Mouse (Mus musculus) embryo, embryonic 9.5 days (tissue): ENCODE data around the gene Gm5148.

Source experiments
- DNase-seq: peaks from one replicate; pipeline ENCODE4 v3.0.0-alpha.2; 2017; ENCODE audit errors: extremely low spot score

Gene Gm5148

GRCm38 (mm10) chr3:37724171-37724804 lies at the start of gene Gm5148:
Gene Gm5148, minus strand, starts transcription at chr3:37724490.
- peak; percentile 52 for DNase-seq

DNA sequence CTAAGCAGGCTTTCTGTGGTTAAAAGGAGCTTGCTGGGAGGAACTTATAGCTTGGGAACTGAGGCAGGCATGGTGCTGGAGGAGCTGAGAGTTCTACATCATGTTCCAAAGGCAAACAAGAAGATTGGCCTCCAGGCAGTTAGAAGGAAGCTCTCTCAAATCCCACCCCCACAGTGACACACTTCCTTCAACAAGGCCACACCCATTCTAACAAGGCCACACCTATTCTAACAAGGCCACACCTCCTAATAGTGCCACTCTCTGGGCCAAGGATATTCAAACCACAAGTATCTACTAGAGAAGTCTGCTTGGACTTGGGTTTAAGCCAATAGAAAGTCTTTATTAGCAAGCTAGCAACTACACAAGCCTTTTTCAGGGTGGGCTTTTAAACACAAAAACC lies 46.7 kb upstream of the Gm5148 start:
- DNase-seq, result no peak

DNA sequence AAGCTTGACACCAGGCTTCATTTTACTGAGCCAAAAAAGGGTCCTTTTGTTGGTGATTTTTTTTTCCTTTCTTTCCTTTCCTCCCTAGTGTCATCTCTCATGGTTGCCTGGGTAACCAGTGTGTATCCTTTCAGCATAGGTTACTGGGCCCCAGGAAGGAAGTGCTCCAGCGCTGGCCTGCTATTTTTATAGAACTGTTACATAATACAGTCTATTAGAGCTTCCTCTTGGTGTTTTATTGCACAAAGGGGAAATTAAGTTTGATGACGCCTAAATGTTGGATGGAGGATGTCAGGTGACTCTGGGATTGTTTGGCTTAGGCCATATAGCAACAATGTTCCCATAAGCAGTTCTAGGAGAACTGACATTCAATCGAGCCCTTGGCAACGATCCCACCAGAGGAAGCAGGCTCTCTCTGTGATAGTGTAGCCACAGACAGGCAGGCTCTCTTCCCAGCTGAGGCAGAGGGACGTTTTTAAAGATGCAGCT lies 45.0 kb upstream of the Gm5148 start:
- DNase-seq, result no peak

GRCm38 (mm10) chr3:37767147-37768015 lies 43.1 kb upstream of the Gm5148 start:
- no peak for DNase-seq

DNA sequence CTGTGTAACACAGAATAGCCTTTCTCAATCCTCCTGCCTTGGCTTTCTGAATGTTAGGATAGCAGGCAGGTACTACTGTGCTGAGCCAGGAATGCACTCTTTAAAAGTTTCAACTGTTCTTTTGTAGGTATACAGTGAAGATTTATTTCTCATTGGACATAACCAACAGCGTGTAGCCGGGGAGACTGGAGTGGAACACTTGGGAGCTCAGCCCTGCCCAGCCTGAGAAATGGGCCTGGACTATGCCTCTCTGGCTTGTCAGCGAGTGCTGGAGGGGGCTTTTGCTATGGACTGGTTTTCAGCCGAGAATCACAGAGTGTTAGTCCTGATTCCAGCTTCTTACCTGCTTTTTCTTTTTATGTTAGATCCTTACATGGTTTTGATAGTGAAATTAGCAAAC lies 42.3 kb upstream of the Gm5148 start:
- no peak for DNase-seq

DNA sequence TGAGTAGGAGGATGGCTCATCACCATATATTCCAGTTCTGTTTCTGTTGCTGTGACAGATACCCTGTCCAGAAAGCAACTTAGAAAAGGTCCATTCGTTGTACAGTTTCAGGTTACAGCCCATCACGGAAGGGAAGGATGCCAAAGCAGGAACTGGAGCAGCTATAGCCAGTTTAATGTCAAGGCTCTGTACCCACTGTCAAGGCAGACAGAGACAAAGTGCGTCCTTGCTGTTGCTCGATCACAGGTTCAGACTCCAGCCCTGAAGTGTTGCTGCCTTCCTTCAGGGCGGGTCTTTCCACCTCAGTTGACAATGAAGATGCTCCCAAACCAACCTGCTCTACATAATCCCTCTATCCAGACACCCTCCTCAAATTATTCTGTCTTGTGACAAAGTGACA lies 41.7 kb upstream of the Gm5148 start:
- DNase-seq, result no peak

GRCm38 (mm10) chr3:37765275-37765674 lies 41.0 kb upstream of the Gm5148 start:
- no peak for DNase-seq

GRCm38 (mm10) chr3:37762303-37762702 lies 38.0 kb upstream of the Gm5148 start:
- no peak for DNase-seq

DNA sequence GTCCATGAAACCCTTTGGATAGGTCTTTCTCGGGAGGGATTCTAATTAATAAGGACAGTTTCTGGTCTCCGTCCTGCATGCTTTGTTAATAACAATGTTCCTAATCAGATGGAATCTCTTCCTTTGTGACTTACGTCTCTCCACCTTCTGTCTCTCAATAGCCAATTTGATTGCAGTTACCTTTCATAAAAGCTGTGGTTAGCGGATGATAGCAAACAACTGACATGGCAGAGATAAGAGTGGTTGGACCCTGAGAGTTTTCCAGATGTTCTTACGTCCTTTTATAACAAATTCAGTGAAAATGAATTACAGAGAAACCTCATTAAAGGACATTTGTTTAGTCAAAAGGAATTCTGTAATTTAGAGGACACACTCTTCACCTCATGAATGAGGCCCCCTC lies 37.5 kb upstream of the Gm5148 start:
- no peak for DNase-seq

DNA sequence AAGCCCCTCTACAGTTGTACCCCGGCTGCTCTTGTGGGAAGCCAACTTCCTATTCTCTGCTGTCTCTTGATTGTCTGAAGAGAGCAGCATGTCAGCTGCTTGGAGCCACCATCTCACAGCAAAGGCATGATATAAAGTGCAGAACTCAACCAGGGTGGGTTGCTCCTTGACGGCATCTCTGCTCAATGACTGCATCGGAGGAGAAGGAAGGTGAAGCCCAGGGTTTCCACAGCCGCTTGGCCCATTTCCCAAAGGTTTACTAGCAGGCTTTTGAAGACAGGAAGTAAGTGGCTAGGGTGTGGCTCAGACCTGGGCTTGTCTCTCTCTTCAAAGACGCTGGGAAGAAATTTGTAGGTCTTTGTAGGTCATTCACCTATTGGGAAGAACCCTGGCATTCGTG lies 36.6 kb upstream of the Gm5148 start:
- DNase-seq, result no peak

GRCm38 (mm10) chr3:37758611-37759322 lies 34.5 kb upstream of the Gm5148 start:
- DNase-seq, result no peak

- peak; percentile 48 for DNase-seq
Observed at GRCm38 (mm10) chr3:37758124-37758523, 33.8 kb upstream of the Gm5148 start.

DNA sequence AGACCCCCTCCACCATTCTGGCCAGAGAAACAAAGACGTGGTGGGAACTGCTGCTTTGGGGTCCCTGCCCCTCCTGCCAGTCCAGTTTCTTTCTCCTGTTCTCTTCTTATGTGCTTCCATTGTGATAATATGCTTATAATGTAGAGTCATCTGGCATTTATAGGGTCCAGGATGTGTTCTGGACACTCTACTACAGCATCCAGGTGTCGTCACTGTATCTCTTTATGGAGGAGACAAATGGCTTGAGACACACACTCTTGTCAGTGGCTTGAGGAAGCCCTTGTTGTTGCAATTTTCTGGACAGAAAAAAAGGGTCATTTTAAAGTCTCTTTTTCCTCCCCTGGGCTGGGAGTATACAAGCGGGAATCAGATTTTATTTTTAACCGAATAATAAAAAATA lies 33.3 kb upstream of the Gm5148 start:
- no peak for DNase-seq

GRCm38 (mm10) chr3:37756005-37756404 lies 31.7 kb upstream of the Gm5148 start:
- no peak for DNase-seq

- no peak for DNase-seq
Observed at GRCm38 (mm10) chr3:37754639-37755038, 30.3 kb upstream of the Gm5148 start.

DNA sequence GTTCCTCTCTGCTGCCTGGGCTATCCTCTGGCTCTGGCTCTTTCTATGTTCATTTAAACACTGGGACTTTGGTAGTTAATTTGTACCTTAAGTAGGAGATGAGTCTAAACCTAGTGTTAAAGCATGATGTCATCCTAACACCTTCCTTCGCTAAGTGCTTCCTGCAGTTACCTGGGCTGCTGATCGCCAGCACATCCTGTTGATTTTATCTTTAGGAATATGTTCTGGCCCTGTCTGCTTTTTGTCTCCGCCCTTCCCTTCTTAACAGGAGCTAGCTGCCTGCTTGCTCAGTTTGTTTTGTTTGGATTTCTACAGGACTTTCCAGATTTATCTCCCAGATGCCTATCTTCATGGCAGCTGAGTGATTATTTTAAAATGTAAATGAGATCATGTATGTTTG lies 28.9 kb upstream of the Gm5148 start:
- no peak for DNase-seq

- DNase-seq, result no peak
Observed at GRCm38 (mm10) chr3:37748002-37748733, 23.9 kb upstream of the Gm5148 start.

- no peak for DNase-seq
Observed at GRCm38 (mm10) chr3:37747258-37748001, 23.1 kb upstream of the Gm5148 start.

- no peak for DNase-seq
Observed at GRCm38 (mm10) chr3:37744050-37744449, 19.8 kb upstream of the Gm5148 start.

- DNase-seq, result no peak
Observed at GRCm38 (mm10) chr3:37739996-37740395, 15.7 kb upstream of the Gm5148 start.
